16 mouse cellular contexts compared by ENCODE assay signal in genomic region chr4:7452678-7453077, GRCm38 (mm10).
DNase-seq lines count a peak whose midpoint lies in the region; ATAC-seq lines count a peak whose summit lies in the region.
"Had no signal": no experiment of that assay in that cellular context is flagged by ENCODE, and none has a peak within 500 bp of the region (broad histone marks: within the 10 kb centered on the region; RNA-seq: fewer than 3 reads in every experiment).

No protein-coding gene starts in this region.

- no peak overlapping the region for H3K4me2 ChIP-seq in embryonic facial prominence, embryonic 11.5 days (ENCODE audit: low read depth, low read length)
- no peak overlapping the region for H3K4me2 ChIP-seq in midbrain, embryonic 15.5 days
- no peak overlapping the region for H3K4me2 ChIP-seq in intestine, embryonic 15.5 days (replicated peaks)
- H3K4me2 ChIP-seq: forebrain, embryonic 15.5 days; heart, embryonic 13.5 days; hindbrain, embryonic 15.5 days had no signal

- H3K4me3 ChIP-seq in embryonic facial prominence, embryonic 11.5 days (ENCODE audit: low read depth, low read length) = no peak overlapping the region
- no peak overlapping the region for H3K4me3 ChIP-seq in embryonic facial prominence, embryonic 10.5 days
- H3K4me3 ChIP-seq in midbrain, embryonic 15.5 days = no peak overlapping the region
- H3K4me3 ChIP-seq in intestine, embryonic 15.5 days (replicated peaks) = no peak overlapping the region
- H3K4me3 ChIP-seq: forebrain, embryonic 15.5 days; heart, embryonic 13.5 days; hindbrain, embryonic 15.5 days had no signal

- 49% methylated on average over 3 of the region's 3 CpGs for WGBS in embryonic facial prominence, embryonic 11.5 days
- WGBS in embryonic facial prominence, embryonic 10.5 days = 61% methylated on average over 3 of the region's 3 CpGs
- 51% methylated on average over 3 of the region's 3 CpGs for WGBS in midbrain, embryonic 15.5 days
- 60% methylated on average over 3 of the region's 3 CpGs for WGBS in intestine, embryonic 15.5 days

- no peaks in the 10 kb centered on the region for H3K9me3 ChIP-seq in embryonic facial prominence, embryonic 11.5 days (replicated peaks; ENCODE audit: control insufficient read depth, low read length)
- H3K9me3 ChIP-seq in embryonic facial prominence, embryonic 10.5 days = no peaks in the 10 kb centered on the region
- no peaks in the 10 kb centered on the region for H3K9me3 ChIP-seq in midbrain, embryonic 15.5 days
- H3K9me3 ChIP-seq in intestine, embryonic 15.5 days = no peaks in the 10 kb centered on the region
- H3K9me3 ChIP-seq: forebrain, embryonic 15.5 days; heart, embryonic 13.5 days; hindbrain, embryonic 15.5 days had no signal

- no peak overlapping the region for H3K27ac ChIP-seq in embryonic facial prominence, embryonic 11.5 days (replicated peaks; ENCODE audit: low read depth, low read length)
- no peak overlapping the region for H3K27ac ChIP-seq in embryonic facial prominence, embryonic 10.5 days (replicated peaks)
- no peak overlapping the region; the same call in 1 of the 2 replicates for H3K27ac ChIP-seq in midbrain, embryonic 15.5 days
- H3K27ac ChIP-seq in intestine, embryonic 15.5 days = no peak overlapping the region
- H3K27ac ChIP-seq: forebrain, embryonic 15.5 days; heart, embryonic 13.5 days; hindbrain, embryonic 15.5 days had no signal

- H3K9ac ChIP-seq in embryonic facial prominence, embryonic 11.5 days (replicated peaks; ENCODE audit: low read length) = no peak overlapping the region
- no peak overlapping the region for H3K9ac ChIP-seq in midbrain, embryonic 15.5 days
- no peak overlapping the region for H3K9ac ChIP-seq in intestine, embryonic 15.5 days
- H3K9ac ChIP-seq: forebrain, embryonic 15.5 days; heart, embryonic 13.5 days; hindbrain, embryonic 15.5 days had no signal

- no peaks in the 10 kb centered on the region for H3K36me3 ChIP-seq in embryonic facial prominence, embryonic 11.5 days (replicated peaks; ENCODE audit: control insufficient read depth, insufficient read depth, low read depth, low read length)
- no peaks in the 10 kb centered on the region for H3K36me3 ChIP-seq in embryonic facial prominence, embryonic 10.5 days (replicated peaks)
- H3K36me3 ChIP-seq in midbrain, embryonic 15.5 days (replicated peaks) = no peaks in the 10 kb centered on the region
- no peaks in the 10 kb centered on the region for H3K36me3 ChIP-seq in intestine, embryonic 15.5 days
- H3K36me3 ChIP-seq: forebrain, embryonic 15.5 days; heart, embryonic 13.5 days; hindbrain, embryonic 15.5 days had no signal

- DNase-seq in embryonic facial prominence, embryonic 11.5 days (ENCODE audit: low spot score) = peak; percentile 18
- DNase-seq in embryonic facial prominence, embryonic 10.5 days (ENCODE audit: low spot score) = no peak
- DNase-seq in 416B (ENCODE audit: low read depth) = peak; percentile 83
- no peak for DNase-seq in adrenal gland, postnatal 4 days (ENCODE audit: low spot score in 2 of 2)
- DNase-seq: adrenal gland, adult 8-10 months; cerebellum, adult 18-20 months; cerebellum, postnatal 10 days; gastrocnemius, postnatal 36 days; heart, adult 11 months; heart, postnatal 36 days had no signal

- ATAC-seq in embryonic facial prominence, embryonic 11.5 days (replicated peaks; ENCODE audit: insufficient number of reproducible peaks, low FRiP score, low TSS enrichment, low read depth) = no peak
- ATAC-seq in common myeloid progenitor, adult 5-6 weeks (replicated peaks; ENCODE audit: low read depth, poor library complexity, severe bottlenecking) = peak; percentile 40
- peak; percentile 59; the same call in 1 of the 2 replicates for ATAC-seq in midbrain, embryonic 15.5 days (replicated peaks)
- ATAC-seq in intestine, embryonic 15.5 days = no peak
- ATAC-seq: forebrain, embryonic 15.5 days had no signal

- H3K4me1 ChIP-seq in embryonic facial prominence, embryonic 11.5 days (ENCODE audit: control insufficient read depth, insufficient read depth, low read length) = no peaks in the 10 kb centered on the region
- peaks cover 23% of the 10 kb centered on the region for H3K4me1 ChIP-seq in embryonic facial prominence, embryonic 10.5 days
- H3K4me1 ChIP-seq in midbrain, embryonic 15.5 days = peaks cover 7% of the 10 kb centered on the region; the same call in 1 of the 2 replicates
- no peaks in the 10 kb centered on the region for H3K4me1 ChIP-seq in intestine, embryonic 15.5 days (replicated peaks)

- H3K27me3 ChIP-seq in embryonic facial prominence, embryonic 11.5 days (ENCODE audit: control insufficient read depth, insufficient read depth, low read length) = no peaks in the 10 kb centered on the region
- H3K27me3 ChIP-seq in embryonic facial prominence, embryonic 10.5 days (replicated peaks; ENCODE audit: low read depth, poor library complexity, severe bottlenecking) = no peaks in the 10 kb centered on the region
- H3K27me3 ChIP-seq in midbrain, embryonic 15.5 days (replicated peaks) = no peaks in the 10 kb centered on the region
- H3K27me3 ChIP-seq in intestine, embryonic 15.5 days (replicated peaks) = no peaks in the 10 kb centered on the region
- H3K27me3 ChIP-seq: forebrain, embryonic 15.5 days; heart, embryonic 13.5 days; hindbrain, embryonic 15.5 days had no signal

Comparison
In these comparisons a context has a peak if more than half of its experiments do, and no peak if none do; other contexts are left out.
1. DNase-seq: peak in embryonic facial prominence, embryonic 11.5 days (single experiment) and 416B (single experiment); none in embryonic facial prominence, embryonic 10.5 days (single experiment) and adrenal gland, postnatal 4 days (0 of 2).
2. ATAC-seq: peak in common myeloid progenitor, adult 5-6 weeks (single experiment) and midbrain, embryonic 15.5 days (single experiment); none in embryonic facial prominence, embryonic 11.5 days (single experiment) and intestine, embryonic 15.5 days (single experiment).